Comparison of ENCODE assay signal across 10 mouse cellular contexts in genomic region chr4:115078892-115079820, GRCm38 (mm10). TPM values are rescaled to one million over a fixed set of nuclear protein-coding genes. Genes with fewer than 3 reads are reported as not detected.
DNase-seq lines count a peak whose midpoint lies in the region; ATAC-seq and TF ChIP-seq lines count a peak whose summit lies in the region.
"Had no signal": no experiment of that assay in that cellular context is flagged by ENCODE, and none has a peak within 500 bp of the region (broad histone marks: within the 10 kb centered on the region; RNA-seq: fewer than 3 reads in every experiment).

No protein-coding gene starts in this region.

- no peak for TF ChIP-seq POLR2A in kidney, adult 2 months (IDR thresholded peaks at IDR 0.05; ENCODE audit: low read depth, low read length)

- no peak overlapping the region for H3K4me2 ChIP-seq in liver, embryonic 11.5 days
- no peak overlapping the region for H3K4me2 ChIP-seq in liver, postnatal 0 days (ENCODE audit: low read depth, low read length)
- 0 out of 2 replicates have a peak overlapping the region, but pooled peaks have one; percentile 5 for H3K4me2 ChIP-seq in forebrain, embryonic 14.5 days (ENCODE audit: low read length)
- peak overlapping the region; percentile 5; the same call in 1 of the 2 replicates for H3K4me2 ChIP-seq in midbrain, embryonic 15.5 days
- H3K4me2 ChIP-seq: limb, embryonic 15.5 days had no signal

- H3K36me3 ChIP-seq in liver, embryonic 11.5 days (ENCODE audit: control insufficient read depth, insufficient read depth, low read length): no peaks in the 10 kb centered on the region
- H3K36me3 ChIP-seq in liver, postnatal 0 days (replicated peaks; ENCODE audit: insufficient read depth, low read length): no peaks in the 10 kb centered on the region
- no peaks in the 10 kb centered on the region for H3K36me3 ChIP-seq in forebrain, embryonic 14.5 days (ENCODE audit: control insufficient read depth, insufficient read depth, low read length)
- no peaks in the 10 kb centered on the region for H3K36me3 ChIP-seq in kidney, adult 2 months (ENCODE audit: control insufficient read depth, insufficient read depth, low read length)
- H3K36me3 ChIP-seq in midbrain, embryonic 15.5 days (replicated peaks): no peaks in the 10 kb centered on the region
- H3K36me3 ChIP-seq: G1E; limb, embryonic 15.5 days had no signal

- no peak for TF ChIP-seq EP300 in liver, postnatal 0 days (IDR thresholded peaks at IDR 0.05; ENCODE audit: low read depth)

- DNase-seq in liver, embryonic 11.5 days (ENCODE audit: low spot score): no peak
- DNase-seq in liver, postnatal 0 days: no peak
- peak; percentile 86 for DNase-seq in forebrain, embryonic 14.5 days (ENCODE audit: low spot score)
- peak; percentile 71 for DNase-seq in kidney, adult 2 months
- DNase-seq in B cell, adult 2 months: no peak
- DNase-seq in urinary bladder, postnatal 36 days (ENCODE audit: low spot score in 2 of 2): no peak
- DNase-seq in ovary, postnatal 10 days (ENCODE audit: low spot score): no peak

- peaks cover 24% of the 10 kb centered on the region for H3K4me1 ChIP-seq in liver, embryonic 11.5 days (replicated peaks; ENCODE audit: control insufficient read depth, insufficient read depth, low read length)
- no peaks in the 10 kb centered on the region; the same call in 1 of the 2 replicates for H3K4me1 ChIP-seq in liver, postnatal 0 days (ENCODE audit: insufficient read depth)
- H3K4me1 ChIP-seq in forebrain, embryonic 14.5 days (ENCODE audit: control insufficient read depth, insufficient read depth, low read length): peaks cover 15% of the 10 kb centered on the region
- peaks cover 4% of the 10 kb centered on the region; the same call in 1 of the 2 replicates for H3K4me1 ChIP-seq in kidney, adult 2 months (ENCODE audit: control insufficient read depth, insufficient read depth, low read length)
- H3K4me1 ChIP-seq in midbrain, embryonic 15.5 days: peaks cover 17% of the 10 kb centered on the region

- no peak overlapping the region for H3K4me3 ChIP-seq in liver, embryonic 11.5 days (ENCODE audit: low read depth, low read length)
- H3K4me3 ChIP-seq in liver, postnatal 0 days (ENCODE audit: low read depth, low read length): no peak overlapping the region
- no peak overlapping the region for H3K4me3 ChIP-seq in forebrain, embryonic 14.5 days (ENCODE audit: low read depth, low read length)
- H3K4me3 ChIP-seq in kidney, adult 2 months (ENCODE audit: insufficient read depth, low read depth, low read length): no peak overlapping the region
- H3K4me3 ChIP-seq in midbrain, embryonic 15.5 days: no peak overlapping the region
- H3K4me3 ChIP-seq: limb, embryonic 15.5 days had no signal

- TF ChIP-seq CTCF in liver, postnatal 0 days (IDR thresholded peaks at IDR 0.05; ENCODE audit: low read depth): no peak
- no peak for TF ChIP-seq CTCF in kidney, adult 2 months (conservative IDR thresholded peaks at IDR 0.05; ENCODE audit: insufficient read depth, insufficient read length, low read depth, low read length)

- no peak overlapping the region for H3K27ac ChIP-seq in liver, embryonic 11.5 days (ENCODE audit: low read depth, low read length)
- H3K27ac ChIP-seq in liver, postnatal 0 days (ENCODE audit: low read depth): no peak overlapping the region
- H3K27ac ChIP-seq in forebrain, embryonic 14.5 days (ENCODE audit: low read depth, low read length): peak overlapping the region; percentile 62; the same call in 1 of the 2 replicates
- no peak overlapping the region for H3K27ac ChIP-seq in kidney, adult 2 months (ENCODE audit: insufficient read depth, low read depth, low read length)
- H3K27ac ChIP-seq in midbrain, embryonic 15.5 days: peak overlapping the region; percentile 72
- H3K27ac ChIP-seq: limb, embryonic 15.5 days had no signal

- 44% methylated on average over 10 of the region's 10 CpGs for WGBS in liver, embryonic 11.5 days
- 50% methylated on average over 10 of the region's 10 CpGs for WGBS in liver, postnatal 0 days (ENCODE audit: insufficient replicate concordance)
- 12% methylated on average over 10 of the region's 10 CpGs for WGBS in forebrain, embryonic 14.5 days
- WGBS in kidney, adult 2 months: 56% methylated on average over 10 of the region's 10 CpGs
- WGBS in midbrain, embryonic 15.5 days: 21% methylated on average over 10 of the region's 10 CpGs

- H3K9me3 ChIP-seq in liver, embryonic 11.5 days (ENCODE audit: control insufficient read depth, low read length): no peaks in the 10 kb centered on the region
- no peaks in the 10 kb centered on the region for H3K9me3 ChIP-seq in liver, postnatal 0 days (ENCODE audit: low read length)
- no peaks in the 10 kb centered on the region for H3K9me3 ChIP-seq in forebrain, embryonic 14.5 days (replicated peaks; ENCODE audit: control insufficient read depth, low read length)
- H3K9me3 ChIP-seq in midbrain, embryonic 15.5 days: no peaks in the 10 kb centered on the region
- H3K9me3 ChIP-seq: G1E; limb, embryonic 15.5 days had no signal

- ATAC-seq in liver, embryonic 11.5 days (replicated peaks; ENCODE audit: low FRiP score): 0 out of 2 replicates have a peak, but pooled peaks have one; percentile 16
- no peak for ATAC-seq in liver, postnatal 0 days
- ATAC-seq in forebrain, embryonic 14.5 days: peak; percentile 89
- ATAC-seq in midbrain, embryonic 15.5 days (replicated peaks): peak; percentile 86

- H3K27me3 ChIP-seq in liver, embryonic 11.5 days (replicated peaks; ENCODE audit: control insufficient read depth, insufficient read depth, low read length): no peaks in the 10 kb centered on the region
- no peaks in the 10 kb centered on the region for H3K27me3 ChIP-seq in liver, postnatal 0 days (ENCODE audit: insufficient read depth, low read length)
- H3K27me3 ChIP-seq in forebrain, embryonic 14.5 days (replicated peaks; ENCODE audit: control insufficient read depth, insufficient read depth, low read length): no peaks in the 10 kb centered on the region
- no peaks in the 10 kb centered on the region for H3K27me3 ChIP-seq in kidney, adult 2 months (replicated peaks; ENCODE audit: control insufficient read depth, insufficient read depth, low read length)
- 0 out of 2 replicates have a peak, but pooled peaks cover 4% of the 10 kb centered on the region for H3K27me3 ChIP-seq in midbrain, embryonic 15.5 days (replicated peaks)

- no peak overlapping the region; the same call in 1 of the 2 replicates for H3K9ac ChIP-seq in liver, embryonic 11.5 days (ENCODE audit: low read depth, low read length)
- H3K9ac ChIP-seq in liver, postnatal 0 days (replicated peaks): no peak overlapping the region
- peak overlapping the region; percentile 41; the same call in 1 of the 2 replicates for H3K9ac ChIP-seq in forebrain, embryonic 14.5 days (ENCODE audit: low read length)
- H3K9ac ChIP-seq in midbrain, embryonic 15.5 days: peak overlapping the region; percentile 14; the same call in 1 of the 2 replicates
- H3K9ac ChIP-seq: limb, embryonic 15.5 days had no signal

RNA-seq across cellular contexts. Expression of gene Pdzk1ip1, which starts 9.4 kb away (rescaled TPM):
- 24.2 and 25.8 TPM in 2 replicates for polyA plus RNA-seq in liver, embryonic 11.5 days (2014; fragmentation: Nextera tagmentation; extraction: Ambion mirVana)
- 18.6 and 22.2 TPM in 2 replicates for polyA plus RNA-seq in liver, postnatal 0 days (2015; fragmentation: Nextera tagmentation; extraction: Ambion mirVana)
- polyA plus RNA-seq in forebrain, embryonic 14.5 days (2014; fragmentation: Nextera tagmentation; extraction: Ambion mirVana): 0.65 and 0.70 TPM in 2 replicates
- 3,641 and 4,008 TPM in 2 replicates for polyA plus RNA-seq in kidney, adult 2 months (2012; rRNA removed)
- polyA plus RNA-seq in midbrain, embryonic 15.5 days (2015; fragmentation: Nextera tagmentation; extraction: Ambion mirVana): 3.0 and 3.8 TPM in 2 replicates

RNA-seq across cellular contexts. Expression of gene Tal1, which starts 22.9 kb away (rescaled TPM):
- 42.7 and 47.6 TPM in 2 replicates for polyA plus RNA-seq in liver, embryonic 11.5 days (2014; fragmentation: Nextera tagmentation; extraction: Ambion mirVana)
- polyA plus RNA-seq in liver, postnatal 0 days (2015; fragmentation: Nextera tagmentation; extraction: Ambion mirVana): 8.3 and 8.9 TPM in 2 replicates
- polyA plus RNA-seq in forebrain, embryonic 14.5 days (2014; fragmentation: Nextera tagmentation; extraction: Ambion mirVana): 1.0 and 1.1 TPM in 2 replicates
- 1.7 and 1.8 TPM in 2 replicates for polyA plus RNA-seq in kidney, adult 2 months (2012; rRNA removed)
- 7.9 and 8.5 TPM in 2 replicates for polyA plus RNA-seq in midbrain, embryonic 15.5 days (2015; fragmentation: Nextera tagmentation; extraction: Ambion mirVana)

RNA-seq across cellular contexts. Expression of gene Cyp4x1, which starts 54.9 kb away (rescaled TPM):
- polyA plus RNA-seq in liver, embryonic 11.5 days (2014; fragmentation: Nextera tagmentation; extraction: Ambion mirVana): 0.29 and 0.30 TPM in 2 replicates
- polyA plus RNA-seq in liver, postnatal 0 days (2015; fragmentation: Nextera tagmentation; extraction: Ambion mirVana): 0.04 and 0.06 TPM in 2 replicates
- polyA plus RNA-seq in forebrain, embryonic 14.5 days (2014; fragmentation: Nextera tagmentation; extraction: Ambion mirVana): 2.5 and 4.0 TPM in 2 replicates
- 0.04 and 0.06 TPM in 2 replicates for polyA plus RNA-seq in kidney, adult 2 months (2012; rRNA removed)
- polyA plus RNA-seq in midbrain, embryonic 15.5 days (2015; fragmentation: Nextera tagmentation; extraction: Ambion mirVana): 10.7 and 11.0 TPM in 2 replicates
- polyA plus RNA-seq: G1E; limb, embryonic 15.5 days had no signal

Comparison
In these comparisons a context has a peak if more than half of its experiments do, and no peak if none do; other contexts are left out.
1. DNase-seq: peak in forebrain, embryonic 14.5 days (single experiment) and kidney, adult 2 months (single experiment); none in liver, embryonic 11.5 days (single experiment), liver, postnatal 0 days (single experiment), B cell, adult 2 months (0 of 2), urinary bladder, postnatal 36 days (0 of 2) and ovary, postnatal 10 days (single experiment).
2. H3K27ac ChIP-seq: peak in forebrain, embryonic 14.5 days (single experiment) and midbrain, embryonic 15.5 days (single experiment); none in liver, embryonic 11.5 days (single experiment), liver, postnatal 0 days (single experiment) and kidney, adult 2 months (single experiment).
3. H3K4me2 ChIP-seq: peak in forebrain, embryonic 14.5 days (single experiment) and midbrain, embryonic 15.5 days (single experiment); none in liver, embryonic 11.5 days (single experiment) and liver, postnatal 0 days (single experiment).
4. H3K9ac ChIP-seq: peak in forebrain, embryonic 14.5 days (single experiment) and midbrain, embryonic 15.5 days (single experiment); none in liver, embryonic 11.5 days (single experiment) and liver, postnatal 0 days (single experiment).
5. RNA of gene Pdzk1ip1, which starts 9.4 kb away (polyA plus RNA-seq): 3,641 to 4,008 TPM in kidney, adult 2 months; 24.2 to 25.8 TPM in liver, embryonic 11.5 days, 18.6 to 22.2 TPM in liver, postnatal 0 days, 3.0 to 3.8 TPM in midbrain, embryonic 15.5 days and 0.65 to 0.70 TPM in forebrain, embryonic 14.5 days; every median in the first group is over 100 times any median in the second.